Mouse (Mus musculus) stomach, adult 2 months (tissue): ENCODE data around the gene Atat1. TPM values are rescaled to one million over a fixed set of nuclear protein-coding genes. Genes with fewer than 3 reads are reported as not detected.

Source experiments
- polyA plus RNA-seq: library from polyadenylated mRNA; depleted of rRNA; stranded (reverse); fragments of >200 nt; gene quantifications from 2 replicates; pipeline ENCODE4 v1.2.3, GENCODE M21; 2012; rRNA removed

Atat1 gene
- polyA plus RNA-seq, result 22.6 and 22.8 TPM in 2 replicates

DNA sequence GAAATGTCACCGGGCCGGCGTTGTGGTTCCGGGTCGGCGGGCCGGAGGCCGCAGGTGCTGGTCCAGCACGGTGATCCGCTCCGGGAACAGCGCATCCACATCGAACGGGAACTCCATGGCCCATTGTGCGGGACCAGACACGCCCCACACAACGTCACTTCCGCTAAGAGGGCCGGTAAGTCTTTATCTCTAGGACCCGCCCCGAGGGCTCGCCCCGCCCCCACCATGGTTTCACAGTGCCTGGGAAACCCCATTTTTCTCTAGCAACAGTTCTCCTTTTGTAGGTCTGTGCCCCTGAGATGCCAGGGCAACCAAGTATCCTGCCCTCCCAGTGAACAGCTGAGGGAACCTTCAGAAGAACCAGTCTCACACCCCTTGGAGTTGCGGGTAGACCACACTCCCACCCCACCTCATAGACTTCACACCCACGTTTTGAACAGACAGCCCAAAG is at the start of gene Atat1:
Gene Atat1 (minus strand): TSS at position 157 of the 451 bp plus-strand sequence.

DNA sequence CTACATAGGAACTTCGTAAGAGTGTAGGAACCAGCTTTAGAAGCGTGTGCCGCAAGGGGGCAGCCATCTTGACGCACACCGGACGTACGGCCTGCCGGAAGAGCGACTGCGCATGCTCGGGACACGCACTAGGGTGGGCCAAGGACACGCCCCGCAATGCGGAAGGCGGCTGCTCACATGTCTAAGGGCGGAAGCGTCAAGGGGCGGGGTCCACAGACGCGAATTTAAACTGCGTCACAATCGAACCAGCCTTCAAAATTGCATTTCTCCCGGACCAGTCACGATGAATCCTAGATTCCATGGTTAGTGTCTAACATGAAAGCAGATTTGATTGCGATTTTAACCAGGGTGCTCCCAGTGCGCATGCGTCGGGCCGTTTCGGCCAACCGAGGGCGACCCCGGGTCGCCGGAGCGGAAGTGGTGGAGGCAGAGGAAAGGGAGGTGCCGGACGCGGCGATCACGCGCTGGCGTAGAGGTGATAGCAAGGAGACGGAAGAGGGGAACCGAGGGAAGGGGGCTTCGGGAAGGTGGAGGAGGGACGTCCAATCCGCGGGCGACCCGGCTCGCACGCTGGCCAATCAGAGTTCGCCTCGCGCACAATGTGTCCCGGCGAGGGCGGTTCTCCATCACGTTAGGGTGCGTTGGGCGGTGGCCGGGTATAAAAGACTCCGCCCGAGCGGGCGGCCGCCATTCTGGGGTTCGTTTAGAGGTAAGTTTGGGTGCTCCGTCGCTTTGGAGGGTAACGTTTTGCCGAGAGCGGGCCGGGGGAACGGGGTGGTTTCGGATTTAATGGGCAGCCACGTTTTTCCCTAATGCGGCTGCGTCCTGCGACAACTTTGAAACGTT is 6.6 kb upstream of the Atat1 start, which contains the start of the genes Mrps18b and Ppp1r10:
Gene Mrps18b (minus strand): TSS at position 93 of the 846 bp plus-strand sequence.
Gene Ppp1r10 (plus strand): TSS at position 138 of the 846 bp plus-strand sequence.

DNA sequence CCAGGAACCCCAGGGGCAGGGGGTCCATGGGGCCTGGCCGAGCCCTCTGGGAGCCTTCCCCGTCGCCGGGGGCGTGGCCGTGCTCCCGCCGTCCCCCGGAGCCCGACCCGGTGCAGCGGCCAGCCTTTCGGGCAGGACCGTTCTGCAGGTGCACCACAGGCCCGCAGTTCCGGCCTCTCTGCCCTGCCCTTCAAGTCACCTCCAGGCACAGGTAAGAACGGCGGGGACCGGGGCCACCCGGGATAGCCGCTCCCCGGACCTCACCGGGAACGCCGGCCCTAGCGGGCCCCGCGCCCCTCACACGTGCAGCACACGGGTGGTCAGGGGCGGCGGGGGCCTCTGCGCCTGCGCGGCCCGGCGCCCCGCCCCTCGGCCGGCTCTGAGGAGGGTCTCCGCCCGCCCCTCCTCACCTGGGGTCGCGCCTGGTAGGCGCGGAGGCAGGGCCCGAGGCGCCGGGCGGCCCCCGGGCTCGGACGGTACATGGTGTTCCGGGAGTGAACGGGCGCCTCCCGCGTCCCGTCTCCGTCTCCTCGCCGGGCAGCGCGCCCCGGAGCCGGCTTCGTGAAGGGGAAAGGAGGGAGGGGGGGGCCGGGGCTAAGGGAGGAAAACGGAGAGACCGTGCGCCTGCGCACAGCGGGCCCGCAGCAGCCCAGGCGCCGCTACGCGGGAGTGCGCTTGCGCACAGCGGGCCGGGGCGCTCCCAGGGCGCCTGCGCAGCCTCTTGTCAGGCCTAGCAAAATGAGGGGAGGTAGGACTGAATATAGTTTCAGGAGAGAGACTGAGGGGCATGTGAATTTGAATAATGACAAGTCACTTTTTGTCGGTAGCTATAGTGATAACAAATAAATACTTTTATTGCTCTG is 12.9 kb downstream of the Atat1 start, which contains the start of gene 2310061I04Rik:
Gene 2310061I04Rik (minus strand): TSS at position 651 of the 863 bp plus-strand sequence.

DNA sequence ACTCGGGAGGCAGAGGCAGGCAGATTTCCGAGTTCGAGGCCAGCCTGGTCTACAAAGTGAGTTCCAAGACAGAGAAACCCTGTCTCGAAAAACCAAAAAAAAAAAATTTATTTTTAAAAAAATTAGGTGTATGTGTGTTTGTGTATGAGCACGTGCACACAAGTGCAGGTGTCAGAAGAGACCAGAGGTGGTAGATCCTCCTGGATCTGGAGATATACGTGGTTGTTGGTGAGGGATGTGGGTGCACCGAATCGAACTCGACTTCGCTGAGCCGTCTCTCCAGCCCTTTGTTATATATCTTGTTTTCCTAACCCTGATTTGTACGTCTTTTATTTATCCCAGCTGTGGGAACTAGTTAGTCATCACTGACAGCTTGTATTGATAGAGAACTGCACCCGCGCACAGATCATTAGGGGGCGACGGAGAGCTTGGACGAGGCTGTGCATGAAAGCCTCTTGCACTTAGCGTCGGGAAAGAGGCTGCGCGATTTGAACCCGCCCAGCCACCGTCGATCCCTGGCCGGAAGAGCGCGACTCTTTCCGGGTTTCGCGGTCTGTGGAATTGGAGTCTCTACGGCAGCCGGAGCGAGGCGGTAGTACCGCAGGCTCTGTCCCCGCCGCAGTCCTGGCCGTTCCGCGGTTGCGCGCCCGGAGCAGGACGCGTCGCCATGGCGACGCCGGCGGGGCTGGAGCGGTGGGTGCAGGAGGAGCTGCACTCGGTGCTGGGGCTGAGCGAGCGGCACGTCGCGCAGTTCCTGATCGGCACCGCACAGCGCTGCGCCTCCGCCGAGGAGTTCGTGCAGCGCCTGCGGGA is 30.4 kb downstream of the Atat1 start, which contains the start of gene Dhx16:
Gene Dhx16 (plus strand): TSS at position 575 of the 813 bp plus-strand sequence.

DNA sequence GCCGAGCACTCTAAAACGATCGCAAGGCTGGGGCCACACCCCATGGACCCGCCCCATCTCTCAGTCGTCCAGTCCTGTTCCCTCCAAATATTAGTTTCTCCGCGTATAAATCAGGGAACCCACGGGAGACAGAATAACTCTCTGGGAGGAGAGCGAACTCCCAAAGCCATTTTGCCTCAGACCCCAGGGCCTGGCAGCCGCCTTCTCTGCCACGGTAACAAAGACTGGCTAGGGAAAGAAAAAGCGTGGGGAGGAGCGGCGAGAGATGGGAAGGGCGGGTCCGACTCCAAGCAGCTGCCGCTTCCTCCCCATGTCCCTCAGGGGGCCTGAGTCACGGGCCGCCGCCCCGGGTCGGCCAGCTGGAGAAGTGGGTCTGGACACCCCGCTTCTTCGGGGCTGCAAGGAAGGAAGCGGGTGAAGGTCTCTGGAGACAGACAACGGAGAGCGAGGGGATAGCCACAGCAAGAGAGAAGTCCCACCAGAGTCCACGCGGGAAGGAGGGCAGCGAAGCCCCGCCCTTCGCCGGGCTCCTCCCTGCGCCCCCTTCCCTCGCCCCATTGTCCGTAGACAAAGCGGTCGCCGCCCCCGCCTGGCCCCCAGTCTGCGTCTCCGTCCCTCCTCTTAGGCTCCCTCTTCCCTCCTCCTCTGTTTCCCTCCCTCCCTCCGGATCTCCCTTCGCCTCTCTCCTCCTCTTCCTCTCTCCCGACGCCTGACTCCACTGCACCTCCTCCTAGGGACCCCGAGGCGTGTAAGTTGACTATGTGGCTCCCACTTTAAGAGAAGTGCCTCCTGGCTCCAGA is 44.2 kb downstream of the Atat1 start, which contains the start of gene Ppp1r18:
Gene Ppp1r18 (plus strand): TSS at position 113 of the 800 bp plus-strand sequence.

GRCm38 (mm10) chr17:35861198-35861857 is 48.5 kb downstream of the Atat1 start, which contains the start of gene Nrm:
Gene Nrm (plus strand): TSS chr17:35861318.

Other genes starting within 250 kb of the Atat1 start
- 68.1 and 72.0 TPM in 2 replicates for gene Vars2, start 242.5 kb downstream of the Atat1 start, polyA plus RNA-seq
- gene Gtf2h4, start 236.3 kb downstream of the Atat1 start, polyA plus RNA-seq, result 10.7 and 12.3 TPM in 2 replicates
- gene Ddr1, start 205.5 kb downstream of the Atat1 start, polyA plus RNA-seq, result 58.9 and 65.6 TPM in 2 replicates
- gene Ier3, start 88.4 kb downstream of the Atat1 start, polyA plus RNA-seq, result 23.9 and 30.3 TPM in 2 replicates
- gene Flot1, start 86.8 kb downstream of the Atat1 start, polyA plus RNA-seq, result 22.0 and 23.0 TPM in 2 replicates
- gene Tubb5, start 71.8 kb downstream of the Atat1 start, polyA plus RNA-seq, result 102 and 111 TPM in 2 replicates
- 1.1 and 2.2 TPM in 2 replicates for gene Mdc1, start 68.6 kb downstream of the Atat1 start, polyA plus RNA-seq
- gene Nrm, start 48.8 kb downstream of the Atat1 start, polyA plus RNA-seq, result 9.1 and 10.5 TPM in 2 replicates
- gene Ppp1r18, start 44.5 kb downstream of the Atat1 start, polyA plus RNA-seq, result 12.3 and 16.8 TPM in 2 replicates
- gene Dhx16, start 30.3 kb downstream of the Atat1 start, polyA plus RNA-seq, result 20.6 and 21.0 TPM in 2 replicates
- gene 2310061I04Rik, start 12.6 kb downstream of the Atat1 start, polyA plus RNA-seq, result 53.9 and 85.6 TPM in 2 replicates
- 38.4 and 50.2 TPM in 2 replicates for gene Mrps18b, start 6.3 kb upstream of the Atat1 start, polyA plus RNA-seq
- 13.8 and 14.0 TPM in 2 replicates for gene Ppp1r10, start 6.4 kb upstream of the Atat1 start, polyA plus RNA-seq
- 39.1 and 41.5 TPM in 2 replicates for gene Abcf1, start 59.7 kb upstream of the Atat1 start, polyA plus RNA-seq
- 9.6 and 12.7 TPM in 2 replicates for gene Gnl1, start 69.8 kb upstream of the Atat1 start, polyA plus RNA-seq
- gene Prr3, start 70.2 kb upstream of the Atat1 start, polyA plus RNA-seq, result 6.3 and 6.9 TPM in 2 replicates
- gene H2-T24, start 110.5 kb upstream of the Atat1 start, polyA plus RNA-seq, result 0.18 and 0.83 TPM in 2 replicates
- 60.2 and 70.8 TPM in 2 replicates for gene H2-T23, start 122.8 kb upstream of the Atat1 start, polyA plus RNA-seq
- gene H2-T22, start 132.7 kb upstream of the Atat1 start, polyA plus RNA-seq, result 13.8 and 15.3 TPM in 2 replicates
- gene Gm6034, start 132.9 kb upstream of the Atat1 start, polyA plus RNA-seq, result 0.05 and 0.11 TPM in 2 replicates
- 0.05 TPM in 1 of 2 replicates, not detected in the other for gene Gm11127, start 148.3 kb upstream of the Atat1 start, polyA plus RNA-seq
- 0.12 TPM in 1 of 2 replicates, not detected in the other for gene Gm19684, start 211.6 kb upstream of the Atat1 start, polyA plus RNA-seq
- not detected in 2 replicates for gene Gm7030, start 219.3 kb upstream of the Atat1 start, polyA plus RNA-seq